Mouse (Mus musculus): Measurements from ENCODE around the gene Armc12. TPM values are rescaled to one million over a fixed set of nuclear protein-coding genes. Genes with fewer than 3 reads are reported as not detected.

Gene Armc12
- polyA plus RNA-seq, 1 experiment from 2014 or later: not detected

GRCm38 (mm10) chr17:28500465-28500864 lies 30.1 kb upstream of the Armc12 start:
- Histone ChIP-seq H3K9me3 (peaks cover 16% of the 10 kb centered on the region; the same call in 1 of the 2 replicates), H3K4me1 (replicated peaks) (no peaks in the 10 kb centered on the region), H3K4me3 (replicated peaks) (no peak overlapping the region), H3K9ac (replicated peaks) (no peak overlapping the region), H3K27me3 (no peaks in the 10 kb centered on the region), H3K36me3 (no peaks in the 10 kb centered on the region), H3K27ac (no peak overlapping the region), H3K4me2 (no peak overlapping the region)
- WGBS: 74% methylated on average over 3 of the region's 3 CpGs
- no peak for ATAC-seq (ENCODE audit: insufficient number of reproducible peaks, insufficient read depth, low FRiP score, low TSS enrichment, low read depth)

GRCm38 (mm10) chr17:28502196-28502821 lies 28.3 kb upstream of the Armc12 start:
- no peak overlapping the region for H3K4me2 ChIP-seq
- peaks cover 8% of the 10 kb centered on the region for H3K4me1 ChIP-seq (replicated peaks)
- 61% methylated on average over 7 of the region's 7 CpGs for WGBS
- H3K36me3 ChIP-seq: no peaks in the 10 kb centered on the region
- H3K27me3 ChIP-seq: no peaks in the 10 kb centered on the region
- peaks cover 2% of the 10 kb centered on the region; the same call in 1 of the 2 replicates for H3K9me3 ChIP-seq
- ATAC-seq (ENCODE audit: insufficient number of reproducible peaks, insufficient read depth, low FRiP score, low TSS enrichment, low read depth): no peak
- H3K4me3 ChIP-seq (replicated peaks): no peak overlapping the region
- no peak overlapping the region for H3K27ac ChIP-seq
- no peak overlapping the region for H3K9ac ChIP-seq (replicated peaks)

GRCm38 (mm10) chr17:28504182-28504581 lies 26.4 kb upstream of the Armc12 start:
- Histone ChIP-seq H3K36me3 (no peaks in the 10 kb centered on the region), H3K9me3 (no peaks in the 10 kb centered on the region), H3K27ac (no peak overlapping the region), H3K9ac (replicated peaks) (no peak overlapping the region), H3K27me3 (no peaks in the 10 kb centered on the region), H3K4me3 (replicated peaks) (no peak overlapping the region), H3K4me2 (no peak overlapping the region), H3K4me1 (replicated peaks) (peaks cover 13% of the 10 kb centered on the region)
- WGBS: 82% methylated on average over 6 of the region's 6 CpGs
- no peak for ATAC-seq (ENCODE audit: insufficient number of reproducible peaks, insufficient read depth, low FRiP score, low TSS enrichment, low read depth)

- Histone ChIP-seq H3K9ac (replicated peaks) (no peak overlapping the region), H3K27ac (no peak overlapping the region), H3K4me3 (replicated peaks) (no peak overlapping the region), H3K27me3 (0 out of 2 replicates have a peak, but pooled peaks cover 1% of the 10 kb centered on the region), H3K4me2 (no peak overlapping the region), H3K9me3 (no peaks in the 10 kb centered on the region), H3K4me1 (replicated peaks) (peaks cover 17% of the 10 kb centered on the region), H3K36me3 (no peaks in the 10 kb centered on the region)
- ATAC-seq (ENCODE audit: insufficient number of reproducible peaks, insufficient read depth, low FRiP score, low TSS enrichment, low read depth): no peak
- WGBS: 85% methylated on average over 4 of the region's 4 CpGs
These were observed 25.0 kb upstream of the Armc12 start for GRCm38 (mm10) chr17:28505591-28505990.

- 18% methylated on average over 5 of the region's 5 CpGs for WGBS
- no peak for ATAC-seq (ENCODE audit: insufficient number of reproducible peaks, insufficient read depth, low FRiP score, low TSS enrichment, low read depth)
- Histone ChIP-seq H3K36me3 (no peaks in the 10 kb centered on the region), H3K9ac (replicated peaks) (0 out of 2 replicates have a peak overlapping the region, but pooled peaks have one; percentile 14), H3K27me3 (peaks cover 7% of the 10 kb centered on the region; the same call in 1 of the 2 replicates), H3K4me1 (replicated peaks) (peaks cover 27% of the 10 kb centered on the region), H3K4me2 (no peak overlapping the region), H3K27ac (peak overlapping the region; percentile 3; the same call in 1 of the 2 replicates), H3K4me3 (replicated peaks) (no peak overlapping the region), H3K9me3 (no peaks in the 10 kb centered on the region)
These were observed 23.7 kb upstream of the Armc12 start for GRCm38 (mm10) chr17:28506895-28507294.

GRCm38 (mm10) chr17:28507496-28507895 lies 23.1 kb upstream of the Armc12 start:
- Histone ChIP-seq H3K4me2 (no peak overlapping the region), H3K4me3 (replicated peaks) (no peak overlapping the region), H3K9ac (replicated peaks) (0 out of 2 replicates have a peak overlapping the region, but pooled peaks have one; percentile 14), H3K4me1 (replicated peaks) (peaks cover 31% of the 10 kb centered on the region), H3K36me3 (no peaks in the 10 kb centered on the region), H3K27ac (peak overlapping the region; percentile 3; the same call in 1 of the 2 replicates), H3K27me3 (peaks cover 12% of the 10 kb centered on the region; the same call in 1 of the 2 replicates), H3K9me3 (no peaks in the 10 kb centered on the region)
- no peak for ATAC-seq (ENCODE audit: insufficient number of reproducible peaks, insufficient read depth, low FRiP score, low TSS enrichment, low read depth)
- WGBS: 29% methylated on average over 5 of the region's 5 CpGs

- peak overlapping the region; percentile 54 for H3K9ac ChIP-seq (replicated peaks)
- peak overlapping the region; percentile 27 for H3K4me3 ChIP-seq (replicated peaks)
- peaks cover 31% of the 10 kb centered on the region for H3K4me1 ChIP-seq (replicated peaks)
- no peak for ATAC-seq (ENCODE audit: insufficient number of reproducible peaks, insufficient read depth, low FRiP score, low TSS enrichment, low read depth)
- H3K4me2 ChIP-seq: peak overlapping the region; percentile 56
- H3K9me3 ChIP-seq: no peaks in the 10 kb centered on the region
- no peaks in the 10 kb centered on the region for H3K36me3 ChIP-seq
- peak overlapping the region; percentile 20; the same call in 1 of the 2 replicates for H3K27ac ChIP-seq
- WGBS: 4% methylated on average over 28 of the region's 28 CpGs
- H3K27me3 ChIP-seq: peaks cover 20% of the 10 kb centered on the region
These were observed 19.9 kb upstream of the Armc12 start for GRCm38 (mm10) chr17:28510445-28511342.

GRCm38 (mm10) chr17:28511616-28512541 lies 18.7 kb upstream of the Armc12 start:
- ATAC-seq (ENCODE audit: insufficient number of reproducible peaks, insufficient read depth, low FRiP score, low TSS enrichment, low read depth): no peak
- Histone ChIP-seq H3K9me3 (no peaks in the 10 kb centered on the region), H3K27ac (no peak overlapping the region), H3K27me3 (peaks cover 30% of the 10 kb centered on the region), H3K4me1 (replicated peaks) (peaks cover 30% of the 10 kb centered on the region), H3K9ac (replicated peaks) (no peak overlapping the region), H3K4me2 (peak overlapping the region; percentile 56; the same call in 1 of the 2 replicates), H3K4me3 (replicated peaks) (no peak overlapping the region), H3K36me3 (no peaks in the 10 kb centered on the region)
- WGBS: 35% methylated on average over 9 of the region's 9 CpGs

- Histone ChIP-seq H3K27me3 (peaks cover 38% of the 10 kb centered on the region), H3K36me3 (no peaks in the 10 kb centered on the region), H3K9me3 (no peaks in the 10 kb centered on the region), H3K9ac (replicated peaks) (no peak overlapping the region), H3K4me1 (replicated peaks) (peaks cover 28% of the 10 kb centered on the region), H3K4me3 (replicated peaks) (no peak overlapping the region), H3K27ac (no peak overlapping the region), H3K4me2 (no peak overlapping the region)
- 30% methylated on average over 6 of the region's 6 CpGs for WGBS
- no peak for ATAC-seq (ENCODE audit: insufficient number of reproducible peaks, insufficient read depth, low FRiP score, low TSS enrichment, low read depth)
These were observed 17.9 kb upstream of the Armc12 start for GRCm38 (mm10) chr17:28512696-28513095.

GRCm38 (mm10) chr17:28513337-28513736 lies 17.3 kb upstream of the Armc12 start:
- no peak for ATAC-seq (ENCODE audit: insufficient number of reproducible peaks, insufficient read depth, low FRiP score, low TSS enrichment, low read depth)
- Histone ChIP-seq H3K4me3 (replicated peaks) (no peak overlapping the region), H3K27me3 (peaks cover 40% of the 10 kb centered on the region), H3K36me3 (no peaks in the 10 kb centered on the region), H3K4me2 (no peak overlapping the region), H3K4me1 (replicated peaks) (peaks cover 32% of the 10 kb centered on the region), H3K27ac (no peak overlapping the region), H3K9ac (replicated peaks) (no peak overlapping the region), H3K9me3 (no peaks in the 10 kb centered on the region)
- 83% methylated on average over 1 of the region's 1 CpGs for WGBS

Measured in limb, embryonic 12.5 days (tissue).